Mouse (Mus musculus): ENCODE data around the gene Mcoln2. TPM values are rescaled to one million over a fixed set of nuclear protein-coding genes. Genes with fewer than 3 reads are reported as not detected.

Mcoln2 gene
- total RNA-seq, 2 experiments from 2014 or later, result 0.36 to 0.74 TPM

- no peak for DNase-seq
Measured at GRCm38 (mm10) chr3:146228559-146229310, 79.1 kb downstream of the Mcoln2 start.

GRCm38 (mm10) chr3:146232708-146233107, 83.1 kb downstream of the Mcoln2 start:
- DNase-seq, result no peak

DNA sequence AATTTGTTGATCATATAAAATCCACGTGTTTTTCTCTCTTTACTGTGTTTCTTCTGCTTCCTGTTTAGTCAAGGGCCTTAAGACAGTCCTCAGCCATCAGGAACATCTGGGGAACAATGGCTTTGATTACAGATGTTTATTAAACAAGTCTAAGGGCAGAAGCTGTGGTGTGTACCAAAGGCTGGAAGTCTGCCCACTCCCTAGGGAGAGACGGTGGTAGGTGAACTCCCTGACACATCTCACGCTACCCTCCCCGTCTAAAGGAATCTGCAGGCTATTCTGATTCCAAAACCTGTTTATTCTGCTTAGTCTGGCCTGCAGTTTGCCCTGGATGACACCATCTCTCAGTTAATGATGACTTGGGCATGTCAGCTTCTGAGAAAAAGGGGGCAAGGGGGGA, 84.1 kb downstream of the Mcoln2 start:
- DNase-seq, result no peak

DNA sequence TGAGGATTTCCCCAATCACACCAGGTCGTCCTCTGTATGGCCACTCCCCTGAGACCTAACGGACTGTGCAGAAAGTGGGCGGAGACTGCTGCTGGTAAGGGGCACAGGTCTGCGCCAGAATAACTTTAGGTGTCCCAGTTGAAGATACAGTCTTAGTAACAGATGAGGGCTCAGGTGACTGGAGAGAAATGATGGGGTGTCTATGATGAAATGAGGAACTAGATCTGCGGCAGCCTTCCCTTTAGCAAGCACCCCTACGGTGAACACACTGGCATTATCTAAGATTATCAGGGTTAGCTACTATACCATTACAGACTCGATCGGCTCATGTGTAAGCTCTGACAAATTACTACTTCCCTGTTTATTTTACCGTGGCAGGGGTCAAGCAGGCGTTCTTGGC, 84.9 kb downstream of the Mcoln2 start:
- no peak for DNase-seq

GRCm38 (mm10) chr3:146236280-146236679, 86.6 kb downstream of the Mcoln2 start:
- DNase-seq, result no peak

DNA sequence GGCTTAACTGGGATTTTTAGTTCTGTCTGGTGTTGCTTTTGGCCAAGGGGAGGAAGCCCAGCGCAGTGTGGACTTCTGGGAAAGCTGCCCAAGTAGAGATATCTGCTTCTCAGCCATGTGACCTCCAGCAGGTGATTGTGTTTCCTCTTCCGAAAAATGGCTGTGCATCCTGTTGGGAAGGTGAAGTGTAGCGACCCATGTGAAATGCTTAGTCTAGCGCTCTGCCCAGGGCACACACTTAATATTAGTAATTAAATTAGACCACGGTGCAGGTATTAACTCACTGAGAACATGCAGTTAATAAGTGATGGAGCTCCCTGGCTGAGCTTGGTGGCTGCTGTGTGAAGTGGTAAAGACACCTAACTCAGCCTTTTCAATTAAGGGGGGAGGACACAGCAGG, 88.0 kb downstream of the Mcoln2 start:
- no peak for DNase-seq

- no peak for DNase-seq
Measured at GRCm38 (mm10) chr3:146244630-146245029, 95.0 kb downstream of the Mcoln2 start.

Other genes with a start within 250 kb of the Mcoln2 start
- 10 to 100 TPM; 25.5 to 27.4 TPM for gene Bcl10, start 227.0 kb upstream of the Mcoln2 start, total RNA-seq (2021)
- gene 2410004B18Rik, start 211.8 kb upstream of the Mcoln2 start, total RNA-seq (2021), result 10 to 100 TPM; 24.8 to 25.5 TPM
- gene Syde2, start 162.0 kb upstream of the Mcoln2 start, total RNA-seq (2021), result 10 to 100 TPM; 33.2 to 35.2 TPM
- gene Wdr63, start 41.7 kb upstream of the Mcoln2 start, total RNA-seq (2021), result under 1 TPM; 0.14 to 0.36 TPM
- under 1 TPM; 0.09 to 0.10 TPM for gene Mcoln3, start 32.4 kb upstream of the Mcoln2 start, total RNA-seq (2021)
- 10 to 100 TPM; 10.0 to 12.0 TPM for gene Lpar3, start 71.1 kb downstream of the Mcoln2 start, total RNA-seq (2021)

All from heart, postnatal 4 days (tissue).